Mouse (Mus musculus) skeletal muscle tissue, postnatal 0 days (tissue): ENCODE measurements around the gene Rapgef2. TPM values are rescaled to one million over a fixed set of nuclear protein-coding genes. Genes with fewer than 3 reads are reported as not detected.

Experiments used
- polyA plus RNA-seq: library from polyadenylated mRNA; unstranded; fragments of >200 nt; fragmentation: Nextera tagmentation; extraction: Ambion mirVana; gene quantifications from 2 replicates; pipeline ENCODE4 v1.2.1, GENCODE M21; 2015

The Rapgef2 gene
- polyA plus RNA-seq: 5.3 and 14.0 TPM in 2 replicates

DNA sequence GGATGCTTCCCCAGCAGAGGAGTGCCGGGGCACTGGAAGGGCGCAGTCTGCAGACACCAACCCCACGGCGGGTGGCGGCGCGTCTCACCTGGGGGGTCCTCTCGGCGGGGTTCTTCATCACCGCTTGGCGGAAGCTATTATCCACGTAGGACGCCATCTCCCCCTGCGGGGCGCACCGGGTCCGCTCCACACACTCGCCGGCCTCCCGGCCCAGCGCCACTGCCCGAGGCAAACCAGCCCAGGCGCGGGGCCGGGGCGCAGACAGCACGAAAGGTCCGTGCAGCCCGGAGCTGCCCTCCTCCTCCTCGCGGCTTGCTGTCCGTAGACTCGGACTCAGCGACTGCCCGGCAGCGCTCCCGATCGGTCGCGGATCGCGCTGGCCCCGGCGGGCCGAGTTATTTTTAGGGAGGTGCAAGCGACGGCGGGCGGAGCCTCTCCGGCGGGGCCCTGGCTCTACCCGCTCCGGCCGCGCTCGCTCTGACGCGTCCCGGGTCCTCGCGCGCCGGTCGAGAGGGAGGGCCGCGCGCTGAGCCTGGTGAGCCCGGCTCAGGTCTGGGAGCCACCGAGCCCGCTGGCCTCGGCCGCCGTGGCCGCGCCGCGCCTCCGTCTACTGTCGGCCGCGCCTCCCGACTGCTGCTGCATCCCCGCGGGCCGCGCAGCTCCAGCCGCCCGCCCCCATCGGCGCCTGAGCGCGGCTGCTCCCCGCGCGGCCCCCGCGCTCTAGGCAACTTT, at the start of gene Rapgef2:
Gene Rapgef2 (minus strand): TSS at position 142 of the 732 bp plus-strand sequence.

Other genes starting within 250 kb of the Rapgef2 start
- not detected in 2 replicates for gene Gm17359, start 50.1 kb upstream of the Rapgef2 start, polyA plus RNA-seq